Mouse (Mus musculus) spleen, embryonic (tissue): ENCODE data around the gene Mpp5.

Source experiments
- CTCF ChIA-PET: fragments of 350-600 bp; sonication (Branson Sonifier 250); formaldehyde crosslinking; loops from one replicate; lab custom pipeline; 2022; lab: Charles Lee

The Mpp5 gene

DNA sequence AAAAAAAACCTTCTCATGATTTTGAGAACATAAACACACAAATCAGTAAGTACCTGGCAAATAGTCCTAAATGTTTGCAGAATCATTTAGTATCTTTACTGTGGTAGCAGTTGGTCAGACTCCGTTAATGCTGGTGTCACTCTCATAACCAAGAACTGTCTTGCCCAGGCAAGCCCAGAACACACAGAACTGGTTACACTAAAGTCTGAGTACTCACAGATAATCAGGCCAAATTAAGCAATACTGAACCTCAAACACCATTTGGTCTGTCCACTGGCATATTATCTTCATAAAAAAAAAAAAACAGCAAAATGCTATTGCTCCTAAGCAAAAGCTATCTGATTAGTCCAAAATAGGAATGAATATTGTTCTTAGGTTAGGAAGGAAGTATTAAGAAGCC lies 93.7 kb downstream of the Mpp5 start:
- CTCF ChIA-PET = no interaction called here

DNA sequence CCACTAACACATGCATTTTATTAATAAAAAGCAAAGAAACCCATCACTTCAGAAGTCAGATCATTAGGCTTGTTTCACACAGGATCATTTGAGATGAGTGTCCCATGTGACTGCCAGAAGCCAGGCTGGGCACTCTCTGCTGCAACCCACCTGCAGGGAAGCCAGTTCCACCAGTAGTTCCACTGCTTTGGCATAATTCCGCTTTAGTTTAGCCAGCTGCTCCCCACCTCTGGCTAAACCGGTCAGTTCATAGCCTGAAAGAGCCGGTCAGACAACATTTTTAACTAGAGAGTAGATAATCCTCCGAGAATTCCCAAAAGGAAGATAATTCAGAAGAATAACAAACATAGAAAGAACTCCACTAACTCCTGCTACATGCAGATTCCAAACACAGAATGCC lies 99.5 kb downstream of the Mpp5 start:
- CTCF ChIA-PET = no interaction called here

DNA sequence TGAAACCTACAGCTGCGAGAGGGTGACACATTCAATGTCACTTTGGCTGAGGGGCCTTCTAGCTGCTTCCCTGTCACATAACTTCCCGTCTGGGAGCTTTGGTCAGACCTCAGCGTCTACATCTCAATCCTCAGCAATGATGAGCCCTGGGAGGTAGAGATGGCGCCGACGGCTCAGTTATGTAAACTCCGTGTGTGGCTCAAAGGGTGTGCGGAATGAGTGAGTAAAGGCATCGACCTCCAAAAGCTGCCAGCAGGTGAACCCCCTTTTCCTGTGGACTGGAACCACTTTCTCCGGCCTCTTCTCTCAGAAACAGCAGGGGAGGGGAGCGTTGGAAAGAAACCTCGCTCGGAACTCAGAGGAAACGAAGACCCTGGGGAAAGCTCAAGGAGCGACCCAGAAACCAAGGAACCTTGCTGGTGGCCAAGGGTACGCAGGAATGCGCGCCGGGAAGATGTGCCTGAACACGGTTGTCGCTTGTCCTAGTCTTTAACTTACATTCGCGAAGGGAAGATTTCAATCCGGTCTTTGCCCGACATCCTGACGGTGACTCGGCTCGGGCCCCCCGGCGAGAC lies 112.3 kb downstream of the Mpp5 start:
- CTCF ChIA-PET = interaction anchor here (0.5 kb wide), 1 partner anchor 11 kb away, joined by 12 read pairs; no protein-coding TSS in a partner anchor

DNA sequence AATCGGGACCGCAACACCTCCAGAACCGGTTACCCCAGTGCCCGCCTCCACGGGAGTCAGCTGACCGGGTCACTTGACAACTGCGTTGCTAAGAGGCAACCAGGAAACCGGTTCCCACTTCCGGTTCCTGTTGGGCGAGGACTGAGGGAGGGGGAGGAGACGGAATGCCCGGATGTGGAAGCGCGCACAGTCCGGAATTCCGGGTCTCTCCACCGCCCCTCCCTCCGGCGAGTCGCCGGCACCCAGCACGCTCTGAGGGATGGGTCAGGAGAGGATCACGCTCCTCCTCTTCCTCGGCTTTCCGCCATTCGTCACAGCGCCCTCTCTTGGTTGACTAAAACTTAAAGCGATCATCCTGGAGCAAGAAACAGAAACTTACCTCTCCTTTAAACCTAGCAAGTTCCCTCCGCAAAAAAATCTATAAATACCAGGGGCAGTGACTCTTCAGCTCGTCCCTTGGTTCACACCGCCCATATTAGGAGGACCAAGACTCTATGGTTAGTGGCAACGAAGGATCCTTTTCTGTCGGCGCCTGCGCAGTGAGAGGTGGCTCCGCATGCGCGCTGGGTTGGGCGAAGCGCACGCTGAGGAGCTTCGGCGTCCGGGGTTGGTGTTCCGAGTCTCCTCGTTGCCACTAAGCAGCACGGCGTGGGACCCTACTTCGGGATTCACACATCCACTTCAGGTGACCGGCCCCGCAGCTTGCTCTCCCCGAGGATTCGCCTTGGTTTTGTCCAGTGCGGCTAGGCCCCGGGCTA lies 113.0 kb downstream of the Mpp5 start, which contains the start of the genes Atp6v1d and Eif2s1:
TSS of gene Atp6v1d (minus strand) at position 143 of the 758 bp plus-strand sequence.
TSS of gene Eif2s1 (plus strand) at position 324 of the 758 bp plus-strand sequence.
- CTCF ChIA-PET = no interaction called here

DNA sequence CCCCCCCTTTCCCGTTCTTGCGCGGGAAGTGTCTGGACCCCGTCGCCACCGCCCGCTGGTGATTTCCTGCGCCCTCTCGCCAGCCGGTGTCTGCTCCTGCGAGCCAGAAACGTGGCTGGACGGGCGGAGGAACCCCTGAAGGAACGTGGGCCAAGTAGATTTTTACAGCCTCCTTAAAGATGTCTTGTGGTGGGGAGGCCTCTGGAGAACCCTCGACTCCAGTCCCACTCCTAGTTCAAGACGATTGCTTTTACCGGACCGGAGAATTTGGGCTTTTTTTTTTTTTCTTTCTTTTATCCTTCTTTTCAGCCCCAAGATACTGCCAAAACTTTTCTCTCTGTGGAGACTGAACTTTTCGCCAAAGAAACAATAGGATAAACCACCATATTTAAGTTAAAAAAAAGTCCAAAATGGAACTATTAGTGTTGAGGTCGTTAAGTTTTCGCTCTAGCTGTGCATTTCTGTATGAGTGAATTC lies 113.6 kb downstream of the Mpp5 start:
- CTCF ChIA-PET = interaction anchor here (0.7 kb wide), 1 partner anchor 154 kb away, joined by 5 read pairs; no protein-coding TSS in a partner anchor

DNA sequence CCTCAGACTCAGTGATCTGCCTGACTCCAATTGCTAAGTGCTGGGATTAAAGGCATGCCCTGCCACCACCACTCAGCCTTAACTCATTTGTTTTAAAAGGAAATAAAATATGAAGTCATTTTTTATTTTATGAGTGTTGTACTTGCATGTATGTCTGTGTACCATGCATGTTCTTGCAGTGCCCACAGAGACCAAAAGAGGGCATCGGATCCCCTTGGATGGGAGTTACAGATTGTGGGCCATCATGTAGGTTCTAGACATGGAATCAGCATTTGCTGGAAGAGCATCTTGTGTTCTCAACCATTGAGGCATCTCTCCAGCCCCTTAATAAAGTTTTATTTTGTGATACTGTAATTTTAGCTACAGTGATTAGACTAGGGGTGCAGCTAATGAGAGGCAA lies 116.7 kb downstream of the Mpp5 start:
- CTCF ChIA-PET = no interaction called here

DNA sequence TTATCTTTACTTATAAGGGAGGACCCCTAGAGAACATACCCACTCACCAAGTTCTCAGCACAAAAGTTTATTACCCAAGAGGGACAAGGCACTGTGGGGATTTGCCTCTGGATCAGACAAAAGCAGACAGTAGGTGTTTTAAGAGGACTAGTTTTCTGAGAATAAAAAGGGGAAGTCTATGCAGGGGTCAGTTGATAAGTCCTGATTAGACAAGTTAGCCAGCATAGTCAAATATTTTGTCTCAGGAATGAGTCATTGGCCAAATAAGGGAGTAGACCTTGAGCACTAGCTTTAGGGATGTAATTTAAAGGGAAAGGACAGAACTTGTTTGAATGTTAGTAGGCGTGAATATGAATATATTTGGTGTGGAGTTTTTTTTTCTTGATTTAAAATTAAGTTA lies 119.4 kb downstream of the Mpp5 start:
- CTCF ChIA-PET = no interaction called here

DNA sequence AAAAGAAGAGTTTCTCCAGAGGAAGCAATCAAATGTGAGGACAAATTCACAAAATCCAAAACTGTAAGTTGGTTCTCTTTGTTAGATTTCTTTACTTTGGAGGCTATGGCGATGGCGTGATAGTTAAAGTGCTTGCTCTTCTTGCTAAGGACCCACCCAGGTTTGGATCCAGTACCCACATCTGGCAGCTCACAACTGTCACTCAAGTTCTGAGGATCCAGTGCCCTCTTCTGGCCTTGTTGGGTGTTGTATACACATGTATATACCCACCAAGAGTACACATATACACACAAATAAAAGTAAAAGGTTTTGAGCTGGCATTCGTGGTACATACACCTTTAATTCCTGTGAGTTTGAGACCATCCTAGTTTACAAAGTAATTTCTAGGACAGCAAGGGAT lies 125.9 kb downstream of the Mpp5 start:
- CTCF ChIA-PET = interaction anchor here (0.7 kb wide), 1 partner anchor 215 kb away, joined by 4 read pairs; the partner anchor contains the start of gene Pigh

DNA sequence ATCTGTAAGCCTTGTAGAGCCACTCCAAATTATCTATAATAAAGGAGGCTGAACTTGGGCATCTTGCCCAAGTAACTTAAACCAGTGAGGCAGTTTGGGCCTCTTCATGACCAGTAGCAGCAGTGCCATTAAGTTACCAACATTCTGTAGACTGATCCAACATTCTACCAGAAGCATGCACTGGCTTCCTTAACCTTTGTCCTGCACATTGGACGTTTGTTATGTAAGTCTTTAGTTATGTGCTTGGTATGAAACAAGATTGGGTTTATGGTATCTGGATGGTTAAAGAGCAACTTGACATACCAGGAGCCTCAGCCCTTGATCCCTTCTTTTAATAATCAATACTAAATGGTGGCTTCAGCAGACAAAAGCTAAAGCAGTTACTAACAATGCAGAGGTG lies 141.4 kb downstream of the Mpp5 start:
- CTCF ChIA-PET = no interaction called here
